Mouse (Mus musculus) lung, adult 2 months (tissue): ENCODE results near the gene Rbp1.

ENCODE experiments used
- CTCF ChIP-seq: fragments of 200-500 bp; IDR thresholded peaks from 2 replicates; pipeline ENCODE4 v1.5.1; 2011; ENCODE audit warnings: mild to moderate bottlenecking, low read length, control low read depth; ENCODE audit not compliant: insufficient read depth
- POLR2A ChIP-seq: fragments of 200-500 bp; IDR thresholded peaks from 2 replicates; pipeline ENCODE4 v1.6.1; 2011; ENCODE audit warnings: low read depth, mild to moderate bottlenecking, control low read depth, low read length, borderline replicate concordance; ENCODE audit errors: extremely low read depth

DNA sequence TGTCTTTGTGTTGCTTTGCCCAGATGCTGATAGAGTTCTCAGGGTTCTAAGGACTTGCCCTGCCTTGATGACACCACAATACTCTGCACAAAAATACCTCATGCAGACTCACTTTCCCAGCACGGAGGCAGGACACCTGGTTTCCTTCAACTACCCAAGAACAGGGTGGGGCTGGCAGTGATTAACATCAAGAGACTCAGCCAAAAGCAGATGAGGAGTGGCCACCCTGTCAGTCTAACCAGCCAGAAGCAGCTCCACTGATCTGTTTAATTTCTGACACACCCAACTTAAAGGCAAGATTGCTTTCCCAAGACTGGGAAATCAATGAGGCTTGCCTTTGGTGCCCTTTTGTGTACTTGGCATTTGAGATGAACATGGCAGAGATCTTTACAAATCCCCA, 70.1 kb downstream of the Rbp1 start:
- no peak for TF ChIP-seq CTCF
- TF ChIP-seq POLR2A: no peak
